Mouse (Mus musculus): ENCODE results near the gene Fbxw8. TPM values are rescaled to one million over a fixed set of nuclear protein-coding genes. Genes with fewer than 3 reads are reported as not detected.

Fbxw8 gene
- total RNA-seq, 2 experiments from 2014 or later: 7.1 to 11.7 TPM

- ATAC-seq (ENCODE audit: poor library complexity, severe bottlenecking): no peak
These were observed 46.3 kb downstream of the Fbxw8 start for GRCm38 (mm10) chr5:118108794-118109440.

GRCm38 (mm10) chr5:118108124-118108793 lies 47.0 kb downstream of the Fbxw8 start:
- no peak for ATAC-seq (ENCODE audit: poor library complexity, severe bottlenecking)

- no peak for ATAC-seq (ENCODE audit: poor library complexity, severe bottlenecking)
These were observed 48.6 kb downstream of the Fbxw8 start for GRCm38 (mm10) chr5:118106667-118107066.

GRCm38 (mm10) chr5:118105536-118105935 lies 49.7 kb downstream of the Fbxw8 start:
- no peak for ATAC-seq (ENCODE audit: poor library complexity, severe bottlenecking)

GRCm38 (mm10) chr5:118099870-118100478 lies 55.3 kb downstream of the Fbxw8 start:
- no peak for ATAC-seq (ENCODE audit: poor library complexity, severe bottlenecking)

GRCm38 (mm10) chr5:118099069-118099869 lies 56.0 kb downstream of the Fbxw8 start:
- no peak for ATAC-seq (ENCODE audit: poor library complexity, severe bottlenecking)

GRCm38 (mm10) chr5:118096317-118096716 lies 58.9 kb downstream of the Fbxw8 start:
- ATAC-seq (ENCODE audit: poor library complexity, severe bottlenecking): no peak

GRCm38 (mm10) chr5:118095849-118096248 lies 59.4 kb downstream of the Fbxw8 start:
- ATAC-seq (ENCODE audit: poor library complexity, severe bottlenecking): 0 out of 2 replicates have a peak, but pooled peaks have one; percentile 8

- ATAC-seq (ENCODE audit: poor library complexity, severe bottlenecking): peak; percentile 72
These were observed 59.8 kb downstream of the Fbxw8 start for GRCm38 (mm10) chr5:118095433-118095832.

GRCm38 (mm10) chr5:118093321-118094035 lies 61.8 kb downstream of the Fbxw8 start:
- no peak for ATAC-seq (ENCODE audit: poor library complexity, severe bottlenecking)

GRCm38 (mm10) chr5:118090837-118091236 lies 64.4 kb downstream of the Fbxw8 start:
- ATAC-seq (ENCODE audit: poor library complexity, severe bottlenecking): no peak

- no peak for ATAC-seq (ENCODE audit: poor library complexity, severe bottlenecking)
These were observed 65.2 kb downstream of the Fbxw8 start for GRCm38 (mm10) chr5:118090101-118090500.

- ATAC-seq (ENCODE audit: poor library complexity, severe bottlenecking): no peak
These were observed 66.2 kb downstream of the Fbxw8 start for GRCm38 (mm10) chr5:118089102-118089501.

GRCm38 (mm10) chr5:118086956-118087355 lies 68.3 kb downstream of the Fbxw8 start:
- no peak for ATAC-seq (ENCODE audit: poor library complexity, severe bottlenecking)

GRCm38 (mm10) chr5:118085313-118085712 lies 70.0 kb downstream of the Fbxw8 start:
- no peak for ATAC-seq (ENCODE audit: poor library complexity, severe bottlenecking)

- ATAC-seq (ENCODE audit: poor library complexity, severe bottlenecking): no peak
These were observed 71.0 kb downstream of the Fbxw8 start for GRCm38 (mm10) chr5:118084171-118084727.

- ATAC-seq (ENCODE audit: poor library complexity, severe bottlenecking): no peak
These were observed 72.1 kb downstream of the Fbxw8 start for GRCm38 (mm10) chr5:118083060-118083638.

GRCm38 (mm10) chr5:118081996-118082395 lies 73.3 kb downstream of the Fbxw8 start:
- peak; percentile 79 for ATAC-seq (ENCODE audit: poor library complexity, severe bottlenecking)

GRCm38 (mm10) chr5:118081374-118081949 lies 73.8 kb downstream of the Fbxw8 start:
- no peak for ATAC-seq (ENCODE audit: poor library complexity, severe bottlenecking)
